Mouse (Mus musculus) hindbrain, embryonic 12.5 days (tissue): ENCODE measurements around the gene Dpp9. TPM values are rescaled to one million over a fixed set of nuclear protein-coding genes. Genes with fewer than 3 reads are reported as not detected.
A peak's percentile ranks its signal among the peaks of the same experiment; 100 is the strongest.

ENCODE experiments used
- ATAC-seq: fragments of 200-750 bp; cut with Nextera tagmentation; 2 replicates; pipeline ENCODE4 v1.8.0; 2017; ENCODE audit warnings: moderate TSS enrichment; ENCODE audit not compliant: low FRiP score
- H3K27ac ChIP-seq: fragments of 300-500 bp; sonication (generic); 2 replicates; pipeline ENCODE4 v1.5.1; 2016; ENCODE audit warnings: mild to moderate bottlenecking
- H3K27me3 ChIP-seq: fragments of 300-500 bp; sonication (generic); 2 replicates; pipeline ENCODE4 v1.6.1; 2016; ENCODE audit warnings: mild to moderate bottlenecking
- H3K36me3 ChIP-seq: fragments of 300-500 bp; sonication (generic); 2 replicates; pipeline ENCODE4 v1.6.1; 2016; ENCODE audit warnings: mild to moderate bottlenecking
- H3K4me1 ChIP-seq: fragments of 300-500 bp; sonication (generic); 2 replicates; pipeline ENCODE4 v1.6.1; 2016
- H3K4me2 ChIP-seq: fragments of 300-500 bp; sonication (generic); replicated peaks from 2 replicates; pipeline ENCODE4 v1.6.1; 2016; ENCODE audit warnings: mild to moderate bottlenecking
- H3K4me3 ChIP-seq: fragments of 300-500 bp; sonication (generic); 2 replicates; pipeline ENCODE4 v1.5.1; 2016; ENCODE audit warnings: mild to moderate bottlenecking
- H3K9ac ChIP-seq: fragments of 300-500 bp; sonication (generic); 2 replicates; pipeline ENCODE4 v1.6.1; 2016; ENCODE audit warnings: mild to moderate bottlenecking, moderate library complexity
- H3K9me3 ChIP-seq: fragments of 300-500 bp; sonication (generic); replicated peaks from 2 replicates; pipeline ENCODE4 v1.6.1; 2016; ENCODE audit warnings: mild to moderate bottlenecking
- WGBS: fragments of 180-500 bp; shearing (Covaris S2); methylation state at CpG from one replicate; pipeline ENCODE4 v1.1.7; 2016; 5-methylcytosine and 5-hydroxymethylcytosine counted together
- polyA plus RNA-seq: library from polyadenylated mRNA; unstranded; fragments of >200 nt; fragmentation: Nextera tagmentation; extraction: Ambion mirVana; gene quantifications from 2 replicates; pipeline ENCODE4 v1.2.1, GENCODE M21; 2016

Gene Dpp9
- polyA plus RNA-seq, 1 experiment from 2014 or later, result 38.7 TPM

GRCm38 (mm10) chr17:56171881-56172280 lies 46.8 kb downstream of the Dpp9 start:
- peaks cover 14% of the 10 kb centered on the region for H3K4me1 ChIP-seq
- peaks cover 23% of the 10 kb centered on the region for H3K36me3 ChIP-seq
- ATAC-seq, result no peak
- H3K4me2 ChIP-seq, result no peak overlapping the region
- 91% methylated on average over 17 of the region's 17 CpGs for WGBS
- H3K9ac ChIP-seq, result no peak overlapping the region
- H3K27me3 ChIP-seq, result no peaks in the 10 kb centered on the region; the same call in 1 of the 2 replicates
- no peak overlapping the region for H3K27ac ChIP-seq
- no peaks in the 10 kb centered on the region for H3K9me3 ChIP-seq
- no peak overlapping the region for H3K4me3 ChIP-seq

GRCm38 (mm10) chr17:56171456-56171855 lies 47.2 kb downstream of the Dpp9 start:
- WGBS, result 80% methylated on average over 9 of the region's 9 CpGs
- no peaks in the 10 kb centered on the region; the same call in 1 of the 2 replicates for H3K27me3 ChIP-seq
- no peaks in the 10 kb centered on the region for H3K9me3 ChIP-seq
- no peak overlapping the region for H3K4me2 ChIP-seq
- H3K4me1 ChIP-seq, result peaks cover 14% of the 10 kb centered on the region
- ATAC-seq, result no peak
- no peak overlapping the region for H3K9ac ChIP-seq
- H3K36me3 ChIP-seq, result peaks cover 18% of the 10 kb centered on the region
- no peak overlapping the region for H3K27ac ChIP-seq
- H3K4me3 ChIP-seq, result no peak overlapping the region

DNA sequence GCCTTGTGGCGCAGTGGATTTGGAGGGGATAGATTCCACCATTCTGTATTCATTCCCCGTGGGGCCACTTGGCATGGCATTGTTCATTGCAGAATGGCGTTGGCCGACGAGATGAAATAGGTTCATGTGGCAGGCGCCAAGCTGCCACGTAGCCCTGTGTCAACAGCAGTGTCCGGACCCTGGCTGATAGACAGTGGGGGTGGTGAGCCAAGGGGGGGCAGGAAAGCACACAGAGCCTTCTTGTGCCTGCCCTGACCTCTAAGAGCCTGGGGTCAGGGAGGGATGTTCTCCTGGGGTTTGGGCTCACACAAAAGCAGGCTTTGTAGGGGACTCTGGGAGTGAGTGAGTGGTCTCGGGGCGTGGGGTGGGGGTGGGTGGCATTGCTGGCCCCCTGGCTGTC lies 48.1 kb downstream of the Dpp9 start:
- peak overlapping the region; percentile 12; the same call in 1 of the 2 replicates for H3K4me2 ChIP-seq
- H3K9ac ChIP-seq, result no peak overlapping the region

GRCm38 (mm10) chr17:56169830-56170229 lies 48.9 kb downstream of the Dpp9 start:
- Histone ChIP-seq H3K9ac (no peak overlapping the region), H3K4me1 (peaks cover 23% of the 10 kb centered on the region), H3K4me3 (no peak overlapping the region), H3K27ac (peak overlapping the region; percentile 25; the same call in 1 of the 2 replicates), H3K36me3 (peaks cover 4% of the 10 kb centered on the region; the same call in 1 of the 2 replicates), H3K27me3 (no peaks in the 10 kb centered on the region; the same call in 1 of the 2 replicates), H3K9me3 (no peaks in the 10 kb centered on the region), H3K4me2 (no peak overlapping the region)
- WGBS, result 62% methylated on average over 6 of the region's 6 CpGs
- ATAC-seq, result no peak

More for the DNA sequence above, 48.1 kb downstream of the Dpp9 start:
- H3K36me3 ChIP-seq, result peaks cover 10% of the 10 kb centered on the region
- WGBS, result 23% methylated on average over 10 of the region's 10 CpGs
- H3K27ac ChIP-seq, result peak overlapping the region; percentile 25; the same call in 1 of the 2 replicates
- H3K9me3 ChIP-seq, result no peaks in the 10 kb centered on the region
- ATAC-seq, result peak; percentile 9; the same call in 1 of the 2 replicates
- no peaks in the 10 kb centered on the region; the same call in 1 of the 2 replicates for H3K27me3 ChIP-seq
- no peak overlapping the region for H3K4me3 ChIP-seq
- H3K4me1 ChIP-seq, result peaks cover 18% of the 10 kb centered on the region

GRCm38 (mm10) chr17:56165671-56166070 lies 53.0 kb downstream of the Dpp9 start:
- Histone ChIP-seq H3K36me3 (no peaks in the 10 kb centered on the region), H3K4me1 (peaks cover 27% of the 10 kb centered on the region), H3K9ac (no peak overlapping the region), H3K27me3 (peaks cover 9% of the 10 kb centered on the region; the same call in 1 of the 2 replicates), H3K27ac (peak overlapping the region; percentile 31; the same call in 1 of the 2 replicates), H3K9me3 (no peaks in the 10 kb centered on the region), H3K4me3 (no peak overlapping the region), H3K4me2 (no peak overlapping the region)
- no peak for ATAC-seq
- WGBS, result 42% methylated on average over 11 of the region's 11 CpGs

DNA sequence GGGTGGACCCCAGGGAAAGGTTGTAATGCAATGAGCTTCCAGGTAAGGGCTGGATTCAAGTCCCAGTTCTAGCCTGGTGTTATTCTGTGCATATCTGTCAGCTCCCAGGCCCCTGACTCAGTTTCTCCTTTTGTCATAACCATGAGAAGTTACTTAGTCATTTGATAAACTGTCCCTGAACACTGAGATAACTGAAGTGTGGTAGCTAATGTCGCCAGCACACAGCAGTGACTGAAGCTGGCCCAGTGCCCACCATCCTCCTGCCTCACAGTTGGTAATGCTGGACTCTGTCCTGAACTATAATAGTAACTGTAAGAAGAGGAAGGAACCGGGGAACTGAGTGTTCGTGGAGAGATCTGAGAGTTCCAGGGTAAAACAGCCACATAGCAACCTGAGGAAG lies 54.2 kb downstream of the Dpp9 start:
- H3K9ac ChIP-seq, result no peak overlapping the region
- H3K4me2 ChIP-seq, result no peak overlapping the region
- ATAC-seq, result no peak
- H3K27ac ChIP-seq, result no peak overlapping the region
- no peaks in the 10 kb centered on the region for H3K36me3 ChIP-seq
- peaks cover 9% of the 10 kb centered on the region for H3K27me3 ChIP-seq
- H3K4me3 ChIP-seq, result no peak overlapping the region
- H3K4me1 ChIP-seq, result peaks cover 19% of the 10 kb centered on the region
- 85% methylated on average over 3 of the region's 3 CpGs for WGBS
- H3K9me3 ChIP-seq, result no peaks in the 10 kb centered on the region

DNA sequence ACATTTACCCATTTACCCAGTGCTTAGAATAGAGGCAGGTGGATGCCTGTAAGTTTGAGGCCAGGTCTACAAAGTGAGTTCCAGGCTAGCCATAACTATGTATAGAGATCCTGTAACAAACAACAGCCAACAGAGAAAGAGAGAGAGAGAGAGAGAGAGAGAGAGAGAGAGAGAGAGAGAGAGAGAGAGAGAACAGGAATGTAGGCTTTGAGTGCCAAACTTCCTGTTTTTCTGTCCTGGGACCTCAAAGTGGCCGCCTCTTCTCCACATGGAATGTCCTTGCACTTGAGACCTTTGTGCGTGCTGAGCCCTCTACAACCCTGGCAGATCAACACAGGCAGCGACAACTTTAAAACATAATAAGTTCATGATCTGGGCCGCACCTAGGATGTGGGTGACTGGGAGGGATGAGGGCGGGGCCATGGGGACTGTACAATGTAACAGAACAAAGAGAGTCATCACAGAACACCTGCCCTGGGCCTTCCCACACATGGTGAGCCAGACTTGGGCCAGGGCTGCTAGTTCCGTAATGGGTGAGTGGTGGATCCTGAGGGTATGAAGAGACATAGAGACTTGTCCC lies 55.1 kb downstream of the Dpp9 start:
- H3K9me3 ChIP-seq, result no peaks in the 10 kb centered on the region
- H3K27ac ChIP-seq, result no peak overlapping the region
- H3K4me2 ChIP-seq, result peak overlapping the region; percentile 53; the same call in 1 of the 2 replicates
- H3K27me3 ChIP-seq, result peaks cover 17% of the 10 kb centered on the region
- H3K4me1 ChIP-seq, result peaks cover 19% of the 10 kb centered on the region
- H3K4me3 ChIP-seq, result no peak overlapping the region
- no peaks in the 10 kb centered on the region for H3K36me3 ChIP-seq
- WGBS, result 80% methylated on average over 6 of the region's 6 CpGs
- H3K9ac ChIP-seq, result no peak overlapping the region
- ATAC-seq, result no peak

GRCm38 (mm10) chr17:56162231-56162774 lies 56.4 kb downstream of the Dpp9 start, which contains the start of gene Tnfaip8l1:
Tnfaip8l1 (plus strand) TSS chr17:56162477.
- Histone ChIP-seq H3K9ac (peak within 1 kb of the TSS; percentile 46), H3K27ac (no peak within 1 kb of the TSS), H3K4me3 (peak within 1 kb of the TSS; percentile 32), H3K36me3 (no peaks in the 10 kb centered on the region), H3K4me2 (peak within 1 kb of the TSS; percentile 53), H3K9me3 (no peaks in the 10 kb centered on the region), H3K27me3 (peaks cover 30% of the 10 kb centered on the region), H3K4me1 (peaks cover 19% of the 10 kb centered on the region)
- peak; percentile 96 for ATAC-seq
- under 1% methylated on average over 30 of the region's 30 CpGs for WGBS

DNA sequence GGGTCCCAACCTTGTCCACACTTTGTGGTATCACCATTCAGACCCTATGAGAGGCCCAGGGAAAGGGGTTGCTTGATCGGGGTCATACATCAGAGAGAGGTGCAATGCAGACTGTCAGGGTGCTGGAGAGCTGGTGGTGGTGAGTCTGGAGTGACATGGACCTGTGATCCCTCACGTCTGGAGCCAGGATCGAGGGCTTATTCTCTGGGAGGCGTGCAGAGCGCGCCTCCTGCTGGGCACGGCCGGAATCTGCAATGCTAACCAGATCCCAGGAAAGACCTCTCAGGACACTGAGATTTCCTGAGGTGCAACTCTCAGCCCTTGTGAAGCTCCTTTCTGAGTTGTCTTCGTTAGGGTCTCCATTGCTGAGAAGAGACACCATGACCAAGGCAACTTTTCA lies 59.0 kb downstream of the Dpp9 start:
- Histone ChIP-seq H3K9me3 (no peaks in the 10 kb centered on the region), H3K9ac (no peak overlapping the region), H3K4me3 (no peak overlapping the region), H3K36me3 (no peaks in the 10 kb centered on the region), H3K4me1 (peaks cover 10% of the 10 kb centered on the region), H3K27me3 (peaks cover 50% of the 10 kb centered on the region), H3K27ac (no peak overlapping the region), H3K4me2 (no peak overlapping the region)
- ATAC-seq, result no peak
- WGBS, result 4% methylated on average over 9 of the region's 9 CpGs

DNA sequence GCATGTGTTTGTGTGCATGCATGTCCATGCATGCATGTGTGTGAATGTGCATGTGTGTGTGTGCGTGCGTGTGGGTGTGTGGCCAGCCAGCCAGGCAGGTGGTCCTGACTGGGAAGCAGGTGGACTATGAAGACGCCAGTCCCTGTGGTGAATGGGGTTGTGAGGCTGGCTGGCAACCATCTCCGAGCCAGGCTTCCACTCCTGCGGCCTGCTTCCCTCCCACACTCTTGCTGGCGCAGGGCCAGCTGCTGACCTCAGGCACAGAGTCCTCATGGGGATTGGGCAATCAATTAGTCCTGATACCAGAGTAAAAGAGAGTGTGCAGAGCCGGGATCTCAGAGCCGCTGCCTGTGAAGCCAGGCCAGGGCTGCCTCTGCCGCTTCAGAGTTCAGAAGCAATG lies 65.1 kb downstream of the Dpp9 start:
- Histone ChIP-seq H3K9ac (0 out of 2 replicates have a peak overlapping the region, but pooled peaks have one; percentile 11), H3K27me3 (peaks cover 76% of the 10 kb centered on the region), H3K4me3 (no peak overlapping the region), H3K4me1 (peaks cover 17% of the 10 kb centered on the region), H3K4me2 (no peak overlapping the region), H3K36me3 (no peaks in the 10 kb centered on the region), H3K27ac (no peak overlapping the region), H3K9me3 (no peaks in the 10 kb centered on the region)
- 27% methylated on average over 9 of the region's 9 CpGs for WGBS
- peak; percentile 76 for ATAC-seq

DNA sequence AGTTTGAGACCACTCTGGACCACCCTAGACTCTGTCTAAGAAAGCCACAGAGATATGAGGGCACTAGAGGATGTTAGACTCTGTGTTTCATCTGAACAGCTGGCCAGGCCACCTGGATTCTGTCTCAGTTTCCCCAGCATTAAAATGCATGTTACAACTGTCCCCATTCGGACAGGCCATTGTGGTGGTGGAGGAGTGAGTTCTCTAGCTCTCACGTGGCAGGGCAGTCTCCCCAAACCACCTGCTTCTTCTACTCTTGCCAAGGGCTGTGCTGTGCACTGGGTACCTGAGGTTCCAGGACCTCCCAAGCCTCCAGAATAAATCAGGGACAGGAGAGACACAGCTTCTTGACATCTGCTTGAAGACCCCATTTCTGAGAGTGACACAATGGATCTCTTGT lies 68.8 kb downstream of the Dpp9 start:
- peaks cover 26% of the 10 kb centered on the region for H3K4me1 ChIP-seq
- no peak overlapping the region for H3K9ac ChIP-seq
- H3K27ac ChIP-seq, result no peak overlapping the region
- H3K4me2 ChIP-seq, result no peak overlapping the region
- H3K4me3 ChIP-seq, result no peak overlapping the region
- no peak for ATAC-seq
- no peaks in the 10 kb centered on the region for H3K36me3 ChIP-seq
- 48% methylated on average over 2 of the region's 2 CpGs for WGBS
- H3K9me3 ChIP-seq, result no peaks in the 10 kb centered on the region
- peaks cover 79% of the 10 kb centered on the region for H3K27me3 ChIP-seq

DNA sequence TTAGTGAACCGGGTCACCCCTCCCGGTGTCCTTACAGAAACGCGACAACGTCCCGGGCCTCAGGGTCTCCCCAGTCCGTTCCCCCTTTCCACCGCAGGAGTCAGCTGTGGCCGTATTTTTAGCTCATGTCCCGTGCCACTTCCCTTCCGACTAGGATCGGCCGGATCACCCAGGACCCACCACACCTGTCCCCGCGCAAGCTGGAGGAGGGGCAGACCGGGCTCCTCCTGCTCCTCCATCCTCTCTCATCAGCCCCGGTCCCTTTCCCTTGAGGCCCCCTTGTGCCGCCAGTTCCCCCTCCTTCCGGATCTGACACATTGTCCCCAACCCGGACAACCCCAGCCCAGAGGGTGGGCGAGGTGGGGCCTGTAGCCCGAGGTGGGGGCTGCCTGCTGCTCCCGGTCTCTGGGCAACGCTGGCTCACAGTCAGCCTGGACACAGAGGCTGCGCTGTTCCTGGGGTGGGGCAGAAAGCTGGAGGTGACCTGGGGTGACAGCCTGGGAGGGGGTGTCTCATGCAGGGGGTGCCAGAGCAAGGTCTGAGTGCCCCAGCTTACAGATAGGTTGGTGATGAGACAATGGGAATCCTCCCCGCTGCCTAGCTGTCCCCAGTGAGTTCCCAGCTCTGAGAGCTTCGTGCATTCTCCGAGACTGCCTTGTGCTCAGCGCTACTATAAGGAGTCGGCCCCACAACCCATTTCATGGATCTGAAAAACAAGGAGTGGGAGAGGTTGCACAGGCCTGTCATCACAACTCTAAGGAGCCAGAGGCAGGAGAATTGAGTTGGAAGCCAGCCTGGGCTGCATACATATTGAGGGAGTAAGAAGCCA lies 69.7 kb downstream of the Dpp9 start:
- Histone ChIP-seq H3K36me3 (no peaks in the 10 kb centered on the region), H3K27me3 (peaks cover 85% of the 10 kb centered on the region), H3K9ac (peak overlapping the region; percentile 63), H3K4me2 (peak overlapping the region; percentile 55), H3K9me3 (no peaks in the 10 kb centered on the region), H3K27ac (no peak overlapping the region), H3K4me3 (peak overlapping the region; percentile 21), H3K4me1 (peaks cover 26% of the 10 kb centered on the region)
- WGBS, result 2% methylated on average over 30 of the region's 30 CpGs
- peak; percentile 46 for ATAC-seq
